Mouse (Mus musculus) CH12.LX (cell line): ENCODE measurements at regions not wholly inside any gene's neighbourhood (a gene's known extent, or its start where the extent isn't known, plus 50 kb on each side); places are given as distances from the start of the nearest gene placed in this dataset.

Source experiments
- DNase-seq: peaks from one replicate; pipeline ENCODE4 v3.0.0-alpha.2; 2013; ENCODE audit errors: extremely low read depth
- H3K27ac ChIP-seq: 2 replicates; pipeline ENCODE4 v1.5.1; 2012; ENCODE audit warnings: low read depth, mild to moderate bottlenecking, control low read depth, moderate library complexity; ENCODE audit not compliant: insufficient read depth
- H3K27me3 ChIP-seq: replicated peaks from 2 replicates; pipeline ENCODE3; 2012; ENCODE audit warnings: inconsistent platforms
- H3K36me3 ChIP-seq, 2 experiments: replicated peaks in 1 of 2; 2 replicates each; pipeline versions ENCODE3 to v1.6.1; 2012; ENCODE audit warnings: inconsistent platforms in 1 of 2, low read length in 1 of 2, mild to moderate bottlenecking in 1 of 2, mixed read lengths in 1 of 2, moderate library complexity in 1 of 2; ENCODE audit not compliant: control insufficient read depth in 1 of 2, insufficient read depth in 1 of 2
- H3K4me1 ChIP-seq, 2 experiments: 2 replicates each; pipeline ENCODE4 v1.6.1; 2012; ENCODE audit warnings: inconsistent platforms in 1 of 2, moderate library complexity in 1 of 2; ENCODE audit not compliant: insufficient read depth in 2 of 2, control insufficient read depth in 1 of 2
- H3K4me2 ChIP-seq: 2 replicates; pipeline ENCODE4 v1.6.1; 2012; ENCODE audit warnings: low read depth, mild to moderate bottlenecking, control low read depth; ENCODE audit not compliant: poor library complexity, insufficient read depth, severe bottlenecking
- H3K4me3 ChIP-seq, 3 experiments: fragments of 150-350 bp in 1 of 3; sonication (generic) in 1 of 3; replicated peaks in 1 of 3; 2 replicates each; pipeline versions ENCODE3 to v1.5.1; 2011 to 2012; ENCODE audit warnings: low read depth in 2 of 3, low read length in 2 of 3, mild to moderate bottlenecking in 2 of 3, moderate library complexity in 2 of 3, control low read depth in 1 of 3, improper control_type of control experiment in 1 of 3, inconsistent platforms in 1 of 3, mixed read lengths in 1 of 3; ENCODE audit not compliant: poor library complexity in 1 of 3
- H3K79me2 ChIP-seq: replicated peaks from 2 replicates; pipeline ENCODE4 v1.6.1; 2012; ENCODE audit warnings: mild to moderate bottlenecking, moderate library complexity; ENCODE audit not compliant: control insufficient read depth, poor library complexity, insufficient read depth, severe bottlenecking; ENCODE audit errors: extremely low read depth
- H3K9ac ChIP-seq: 2 replicates; pipeline ENCODE4 v1.6.1; 2012; ENCODE audit warnings: low read depth, mild to moderate bottlenecking, control low read depth, moderate library complexity; ENCODE audit not compliant: insufficient read depth
- H3K9me3 ChIP-seq: replicated peaks from 2 replicates; pipeline ENCODE3; 2012; ENCODE audit warnings: low read length, inconsistent platforms, mixed read lengths
- BHLHE40 ChIP-seq: IDR thresholded peaks from 2 replicates; pipeline ENCODE4 v1.6.1; 2011; ENCODE audit warnings: mild to moderate bottlenecking, low read depth, low read length, improper control_type of control experiment
- E2F4 ChIP-seq: IDR thresholded peaks from 2 replicates; pipeline ENCODE4 v1.6.1; 2011; ENCODE audit warnings: low read depth, low read length, improper control_type of control experiment; ENCODE audit not compliant: insufficient replicate concordance
- ELF1 ChIP-seq: IDR thresholded peaks from 2 replicates; pipeline ENCODE4 v1.6.1; 2014; ENCODE audit warnings: low read depth, mild to moderate bottlenecking, inconsistent platforms, low read length, improper control_type of control experiment
- JUND ChIP-seq: conservative IDR thresholded peaks from 2 replicates; pipeline ENCODE4 v1.6.1; 2011; ENCODE audit warnings: low read depth, low read length, improper control_type of control experiment
- KAT2A ChIP-seq: IDR thresholded peaks from 2 replicates; pipeline ENCODE4 v1.6.1; 2012; ENCODE audit warnings: low read length, improper control_type of control experiment, inconsistent platforms; ENCODE audit not compliant: insufficient replicate concordance
- MEF2A ChIP-seq: IDR thresholded peaks from 2 replicates; pipeline ENCODE4 v1.6.1; 2014; ENCODE audit warnings: low read depth, mild to moderate bottlenecking, inconsistent platforms, low read length, improper control_type of control experiment, borderline replicate concordance
- MXI1 ChIP-seq: IDR thresholded peaks from 2 replicates; pipeline ENCODE4 v1.6.1; 2011; ENCODE audit warnings: mild to moderate bottlenecking, low read depth, low read length, improper control_type of control experiment
- MYC ChIP-seq: IDR thresholded peaks from 2 replicates; pipeline ENCODE4 v1.6.1; 2011; ENCODE audit warnings: low read depth, mild to moderate bottlenecking, improper control_type of control experiment, low read length
- NRF1 ChIP-seq: IDR thresholded peaks from 2 replicates; pipeline ENCODE4 v1.6.1; 2014; ENCODE audit warnings: low read depth, mild to moderate bottlenecking, inconsistent platforms, low read length, improper control_type of control experiment, moderate library complexity
- POLR2AphosphoS2 ChIP-seq: IDR thresholded peaks from 2 replicates; pipeline ENCODE4 v1.6.1; 2011; ENCODE audit warnings: low read depth, low read length, improper control_type of control experiment
- RCOR1 ChIP-seq: conservative IDR thresholded peaks from 2 replicates; pipeline ENCODE4 v1.6.1; 2012; ENCODE audit warnings: low read depth, mild to moderate bottlenecking, inconsistent platforms, low read length, improper control_type of control experiment
- SMC3 ChIP-seq: IDR thresholded peaks from 2 replicates; pipeline ENCODE4 v1.6.1; 2011; ENCODE audit warnings: low read depth, low read length, improper control_type of control experiment
- TBP ChIP-seq: conservative IDR thresholded peaks from 2 replicates; pipeline ENCODE4 v1.6.1; 2011; ENCODE audit warnings: low read depth, low read length, improper control_type of control experiment
- UBTF ChIP-seq: IDR thresholded peaks from 2 replicates; pipeline ENCODE4 v1.6.1; 2012; ENCODE audit warnings: low read depth, mild to moderate bottlenecking, inconsistent platforms, low read length, improper control_type of control experiment, moderate library complexity
- USF2 ChIP-seq: conservative IDR thresholded peaks from 2 replicates; pipeline ENCODE4 v1.6.1; 2011; ENCODE audit warnings: low read depth, low read length, improper control_type of control experiment
- ZC3H11A ChIP-seq: IDR thresholded peaks from 2 replicates; pipeline ENCODE4 v1.6.1; 2012; ENCODE audit warnings: low read depth, mild to moderate bottlenecking, inconsistent platforms, low read length, improper control_type of control experiment
- ZKSCAN1 ChIP-seq: IDR thresholded peaks from 2 replicates; pipeline ENCODE4 v1.6.1; 2012; ENCODE audit warnings: low read depth, inconsistent platforms, low read length, improper control_type of control experiment, borderline replicate concordance
- ZMIZ1 ChIP-seq: IDR thresholded peaks from 2 replicates; pipeline ENCODE4 v1.6.1; 2012; ENCODE audit warnings: low read depth, mild to moderate bottlenecking, inconsistent platforms, low read length, improper control_type of control experiment
- dilution Hi-C: fragments of 300-500 bp; cut with MboI; formaldehyde crosslinking; loops from 2 replicates; pipeline ENCODE4 v1.14.3; 2020; ENCODE audit warnings: low sequenced_read_pairs; ENCODE audit not compliant: extremely low pct_unique_long_range_greater_than_20kb, extremely low pct_ligation_motif_present
- in situ Hi-C: fragments of 300-500 bp; cut with MboI; formaldehyde crosslinking; loops from 3 replicates; pipeline ENCODE4 v1.14.3; 2019; ENCODE audit warnings: low sequenced_read_pairs, low pct_ligation_motif_present, low pct_unique_long_range_greater_than_20kb, mixed read lengths

DNA sequence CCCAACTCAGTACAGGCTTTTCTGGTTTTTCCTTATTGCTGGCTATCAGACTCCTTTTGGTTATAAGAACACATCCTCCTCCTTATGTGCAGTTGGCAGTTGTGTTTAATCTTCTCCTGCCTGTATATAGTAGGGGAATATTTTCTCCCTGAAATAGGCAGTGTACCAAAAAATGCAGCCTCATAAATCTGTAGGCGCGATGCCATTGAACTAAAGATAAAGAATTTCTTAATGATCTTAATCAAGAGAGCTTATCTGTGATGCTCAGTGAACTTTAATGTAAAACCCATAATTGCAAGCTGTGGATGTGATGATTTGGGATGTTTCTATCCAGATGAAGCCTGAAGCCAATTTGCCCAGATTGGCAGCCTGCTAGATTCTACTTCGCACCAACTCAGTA is 1099.6 kb upstream of the Tenm2 start:
- Histone ChIP-seq H3K9ac (no peak overlapping the region), H3K4me3 (no peak overlapping the region), H3K27ac (no peak overlapping the region), H3K79me2 (no peaks in the 10 kb centered on the region), H3K4me2 (no peak overlapping the region), H3K27me3 (no peaks in the 10 kb centered on the region), H3K4me1 (no peaks in the 10 kb centered on the region), H3K36me3 (no peaks in the 10 kb centered on the region), H3K9me3 (peaks cover 38% of the 10 kb centered on the region)
- no peak for DNase-seq
- TF ChIP-seq POLR2AphosphoS2 (no peak), USF2 (no peak), MYC (no peak), MEF2A (no peak), TBP (no peak), KAT2A (no peak), ZMIZ1 (no peak), JUND (no peak), RCOR1 (no peak), UBTF (no peak), ELF1 (no peak), SMC3 (no peak), NRF1 (no peak), ZKSCAN1 (no peak), BHLHE40 (no peak), E2F4 (no peak), ZC3H11A (no peak), MXI1 (no peak)
- in situ Hi-C loops (no loop called here), dilution Hi-C loops (no loop called here)

- Histone ChIP-seq H3K9me3 (peaks cover 41% of the 10 kb centered on the region), H3K4me3 (no peak overlapping the region), H3K4me1 (no peaks in the 10 kb centered on the region), H3K4me2 (no peak overlapping the region), H3K9ac (no peak overlapping the region), H3K27ac (no peak overlapping the region), H3K27me3 (no peaks in the 10 kb centered on the region), H3K79me2 (no peaks in the 10 kb centered on the region), H3K36me3 (no peaks in the 10 kb centered on the region)
- DNase-seq, result no peak
- dilution Hi-C loops (no loop called here), in situ Hi-C loops (no loop called here)
- TF ChIP-seq RCOR1, result no peak
Observed at GRCm38 (mm10) chr11:38297693-38298092, 1061.9 kb upstream of the Tenm2 start.
